Mouse (Mus musculus): Measurements from ENCODE around the gene Metrn. TPM values are rescaled to one million over a fixed set of nuclear protein-coding genes. Genes with fewer than 3 reads are reported as not detected.
A peak's percentile ranks its signal among the peaks of the same experiment; 100 is the strongest.

Gene Metrn
- polyA plus RNA-seq, 1 experiment from 2014 or later, result 43.3 TPM

GRCm38 (mm10) chr17:25765886-25766285 is 31.1 kb downstream of the Metrn start:
- no peak overlapping the region for H3K4me2 ChIP-seq (ENCODE audit: low read depth, low read length)
- no peak for ATAC-seq (ENCODE audit: low read depth)
- WGBS, result 62% methylated on average over 5 of the region's 5 CpGs

GRCm38 (mm10) chr17:25762591-25762990 is 34.3 kb downstream of the Metrn start:
- H3K4me2 ChIP-seq (ENCODE audit: low read depth, low read length), result no peak overlapping the region
- H3K4me3 ChIP-seq (ENCODE audit: low read length), result no peak overlapping the region
- H3K36me3 ChIP-seq (ENCODE audit: control insufficient read depth, insufficient read depth, low read length), result no peaks in the 10 kb centered on the region
- no peaks in the 10 kb centered on the region for H3K9me3 ChIP-seq (ENCODE audit: control insufficient read depth, low read length)
- 51% methylated on average over 3 of the region's 3 CpGs for WGBS
- no peaks in the 10 kb centered on the region for H3K4me1 ChIP-seq (replicated peaks; ENCODE audit: control insufficient read depth, insufficient read depth, low read length)
- no peaks in the 10 kb centered on the region for H3K27me3 ChIP-seq (ENCODE audit: control insufficient read depth, insufficient read depth, low read depth, low read length)
- no peak overlapping the region for H3K27ac ChIP-seq (ENCODE audit: low read length)
- H3K9ac ChIP-seq (ENCODE audit: low read length), result no peak overlapping the region
- no peak for ATAC-seq (ENCODE audit: low read depth)

More at GRCm38 (mm10) chr17:25765886-25766285, 31.1 kb downstream of the Metrn start:
- no peaks in the 10 kb centered on the region for H3K36me3 ChIP-seq (ENCODE audit: control insufficient read depth, insufficient read depth, low read length)
- H3K4me1 ChIP-seq (replicated peaks; ENCODE audit: control insufficient read depth, insufficient read depth, low read length), result no peaks in the 10 kb centered on the region
- no peak overlapping the region for H3K4me3 ChIP-seq (ENCODE audit: low read length)
- no peaks in the 10 kb centered on the region for H3K9me3 ChIP-seq (ENCODE audit: control insufficient read depth, low read length)
- H3K27ac ChIP-seq (ENCODE audit: low read length), result no peak overlapping the region
- H3K27me3 ChIP-seq (ENCODE audit: control insufficient read depth, insufficient read depth, low read depth, low read length), result no peaks in the 10 kb centered on the region
- H3K9ac ChIP-seq (ENCODE audit: low read length), result no peak overlapping the region

GRCm38 (mm10) chr17:25761561-25761970 is 35.4 kb downstream of the Metrn start:
- Histone ChIP-seq H3K4me1 (replicated peaks; ENCODE audit: control insufficient read depth, insufficient read depth, low read length) (no peaks in the 10 kb centered on the region), H3K4me3 (ENCODE audit: low read length) (no peak overlapping the region), H3K9me3 (ENCODE audit: control insufficient read depth, low read length) (no peaks in the 10 kb centered on the region), H3K36me3 (ENCODE audit: control insufficient read depth, insufficient read depth, low read length) (no peaks in the 10 kb centered on the region), H3K27ac (ENCODE audit: low read length) (no peak overlapping the region), H3K9ac (ENCODE audit: low read length) (no peak overlapping the region), H3K4me2 (ENCODE audit: low read depth, low read length) (no peak overlapping the region), H3K27me3 (ENCODE audit: control insufficient read depth, insufficient read depth, low read depth, low read length) (no peaks in the 10 kb centered on the region)
- WGBS, result 21% methylated on average over 4 of the region's 4 CpGs
- no peak for ATAC-seq (ENCODE audit: low read depth)

GRCm38 (mm10) chr17:25760148-25760547 is 36.8 kb downstream of the Metrn start:
- 62% methylated on average over 8 of the region's 8 CpGs for WGBS
- no peak for ATAC-seq (ENCODE audit: low read depth)

GRCm38 (mm10) chr17:25757691-25758090 is 39.2 kb downstream of the Metrn start:
- H3K9me3 ChIP-seq (ENCODE audit: control insufficient read depth, low read length), result no peaks in the 10 kb centered on the region
- peaks cover 6% of the 10 kb centered on the region for H3K4me1 ChIP-seq (replicated peaks; ENCODE audit: control insufficient read depth, insufficient read depth, low read length)
- H3K27ac ChIP-seq (ENCODE audit: low read length), result no peak overlapping the region
- no peak for ATAC-seq (ENCODE audit: low read depth)
- WGBS, result 36% methylated on average over 3 of the region's 3 CpGs
- no peaks in the 10 kb centered on the region for H3K27me3 ChIP-seq (ENCODE audit: control insufficient read depth, insufficient read depth, low read depth, low read length)
- H3K36me3 ChIP-seq (ENCODE audit: control insufficient read depth, insufficient read depth, low read length), result no peaks in the 10 kb centered on the region
- H3K4me3 ChIP-seq (ENCODE audit: low read length), result no peak overlapping the region
- H3K9ac ChIP-seq (ENCODE audit: low read length), result no peak overlapping the region
- no peak overlapping the region for H3K4me2 ChIP-seq (ENCODE audit: low read depth, low read length)

More at GRCm38 (mm10) chr17:25760148-25760547, 36.8 kb downstream of the Metrn start:
- Histone ChIP-seq H3K4me2 (ENCODE audit: low read depth, low read length) (no peak overlapping the region), H3K36me3 (ENCODE audit: control insufficient read depth, insufficient read depth, low read length) (no peaks in the 10 kb centered on the region), H3K9me3 (ENCODE audit: control insufficient read depth, low read length) (no peaks in the 10 kb centered on the region), H3K27me3 (ENCODE audit: control insufficient read depth, insufficient read depth, low read depth, low read length) (no peaks in the 10 kb centered on the region), H3K4me1 (replicated peaks; ENCODE audit: control insufficient read depth, insufficient read depth, low read length) (peaks cover 6% of the 10 kb centered on the region), H3K27ac (ENCODE audit: low read length) (no peak overlapping the region), H3K9ac (ENCODE audit: low read length) (no peak overlapping the region), H3K4me3 (ENCODE audit: low read length) (no peak overlapping the region)

GRCm38 (mm10) chr17:25756378-25757242 is 40.3 kb downstream of the Metrn start:
- 55% methylated on average over 9 of the region's 9 CpGs for WGBS
- Histone ChIP-seq H3K9me3 (ENCODE audit: control insufficient read depth, low read length) (no peaks in the 10 kb centered on the region), H3K9ac (ENCODE audit: low read length) (no peak overlapping the region), H3K4me3 (ENCODE audit: low read length) (no peak overlapping the region), H3K36me3 (ENCODE audit: control insufficient read depth, insufficient read depth, low read length) (no peaks in the 10 kb centered on the region), H3K27ac (ENCODE audit: low read length) (peak overlapping the region; percentile 86), H3K4me1 (replicated peaks; ENCODE audit: control insufficient read depth, insufficient read depth, low read length) (peaks cover 7% of the 10 kb centered on the region), H3K4me2 (ENCODE audit: low read depth, low read length) (no peak overlapping the region), H3K27me3 (ENCODE audit: control insufficient read depth, insufficient read depth, low read depth, low read length) (no peaks in the 10 kb centered on the region)
- ATAC-seq (ENCODE audit: low read depth), result peak; percentile 72

GRCm38 (mm10) chr17:25755627-25756377 is 41.1 kb downstream of the Metrn start:
- WGBS, result 12% methylated on average over 4 of the region's 4 CpGs
- Histone ChIP-seq H3K27ac (ENCODE audit: low read length) (peak overlapping the region; percentile 86), H3K4me3 (ENCODE audit: low read length) (no peak overlapping the region), H3K36me3 (ENCODE audit: control insufficient read depth, insufficient read depth, low read length) (no peaks in the 10 kb centered on the region), H3K9ac (ENCODE audit: low read length) (peak overlapping the region; percentile 24; the same call in 1 of the 2 replicates), H3K27me3 (ENCODE audit: control insufficient read depth, insufficient read depth, low read depth, low read length) (no peaks in the 10 kb centered on the region), H3K4me1 (replicated peaks; ENCODE audit: control insufficient read depth, insufficient read depth, low read length) (peaks cover 13% of the 10 kb centered on the region), H3K4me2 (ENCODE audit: low read depth, low read length) (no peak overlapping the region), H3K9me3 (ENCODE audit: control insufficient read depth, low read length) (no peaks in the 10 kb centered on the region)
- ATAC-seq (ENCODE audit: low read depth), result peak; percentile 67

GRCm38 (mm10) chr17:25755086-25755485 is 41.9 kb downstream of the Metrn start:
- H3K4me3 ChIP-seq (ENCODE audit: low read length), result no peak overlapping the region
- no peak overlapping the region for H3K4me2 ChIP-seq (ENCODE audit: low read depth, low read length)
- 63% methylated on average over 4 of the region's 4 CpGs for WGBS
- H3K9ac ChIP-seq (ENCODE audit: low read length), result no peak overlapping the region
- no peaks in the 10 kb centered on the region for H3K36me3 ChIP-seq (ENCODE audit: control insufficient read depth, insufficient read depth, low read length)
- H3K4me1 ChIP-seq (replicated peaks; ENCODE audit: control insufficient read depth, insufficient read depth, low read length), result peaks cover 13% of the 10 kb centered on the region
- H3K9me3 ChIP-seq (ENCODE audit: control insufficient read depth, low read length), result no peaks in the 10 kb centered on the region
- H3K27ac ChIP-seq (ENCODE audit: low read length), result peak overlapping the region; percentile 59
- ATAC-seq (ENCODE audit: low read depth), result no peak
- H3K27me3 ChIP-seq (ENCODE audit: control insufficient read depth, insufficient read depth, low read depth, low read length), result no peaks in the 10 kb centered on the region

GRCm38 (mm10) chr17:25754241-25754640 is 42.7 kb downstream of the Metrn start, which contains the start of gene Msln:
Gene Msln, minus strand, starts transcription at chr17:25754378.
- Histone ChIP-seq H3K9ac (ENCODE audit: low read length) (no peak within 1 kb of the TSS), H3K27ac (ENCODE audit: low read length) (peak within 1 kb of the TSS; percentile 59), H3K4me3 (ENCODE audit: low read length) (no peak within 1 kb of the TSS), H3K4me1 (replicated peaks; ENCODE audit: control insufficient read depth, insufficient read depth, low read length) (peaks cover 13% of the 10 kb centered on the region), H3K36me3 (ENCODE audit: control insufficient read depth, insufficient read depth, low read length) (no peaks in the 10 kb centered on the region), H3K9me3 (ENCODE audit: control insufficient read depth, low read length) (no peaks in the 10 kb centered on the region), H3K27me3 (ENCODE audit: control insufficient read depth, insufficient read depth, low read depth, low read length) (no peaks in the 10 kb centered on the region), H3K4me2 (ENCODE audit: low read depth, low read length) (no peak within 1 kb of the TSS)
- no peak for ATAC-seq (ENCODE audit: low read depth)
- 74% methylated on average over 9 of the region's 9 CpGs for WGBS
